Mouse (Mus musculus): Measurements from ENCODE around the gene Rbm8a2. TPM values are rescaled to one million over a fixed set of nuclear protein-coding genes. Genes with fewer than 3 reads are reported as not detected.
A peak's percentile ranks its signal among the peaks of the same experiment; 100 is the strongest.

Gene Rbm8a2
- polyA plus RNA-seq, 1 experiment = 0.19 TPM

- Histone ChIP-seq H3K27ac (ENCODE audit: insufficient read depth, low read length) (no peak overlapping the region), H3K4me3 (ENCODE audit: insufficient read depth, low read length) (no peak overlapping the region), H3K4me1 (ENCODE audit: control insufficient read depth, insufficient read depth, low read length) (no peaks in the 10 kb centered on the region)
- TF ChIP-seq POLR2A (IDR thresholded peaks at IDR 0.05; ENCODE audit: extremely low read depth, insufficient read depth, low read length) = no peak
- no peak for TF ChIP-seq CTCF (IDR thresholded peaks at IDR 0.05; ENCODE audit: extremely low read depth, insufficient read depth, low read length)
These were observed 40.2 kb downstream of the Rbm8a2 start for GRCm38 (mm10) chr1:175938731-175939130.

- Histone ChIP-seq H3K4me3 (ENCODE audit: insufficient read depth, low read length) (no peak overlapping the region), H3K27ac (ENCODE audit: insufficient read depth, low read length) (no peak overlapping the region), H3K4me1 (ENCODE audit: control insufficient read depth, insufficient read depth, low read length) (no peaks in the 10 kb centered on the region)
- no peak for TF ChIP-seq POLR2A (IDR thresholded peaks at IDR 0.05; ENCODE audit: extremely low read depth, insufficient read depth, low read length)
- peak; percentile 84 for TF ChIP-seq CTCF (IDR thresholded peaks at IDR 0.05; ENCODE audit: extremely low read depth, insufficient read depth, low read length)
These were observed 42.6 kb downstream of the Rbm8a2 start for GRCm38 (mm10) chr1:175936282-175936737.

- no peak overlapping the region for H3K27ac ChIP-seq (ENCODE audit: insufficient read depth, low read length)
- no peak for TF ChIP-seq CTCF (IDR thresholded peaks at IDR 0.05; ENCODE audit: extremely low read depth, insufficient read depth, low read length)
- TF ChIP-seq POLR2A (IDR thresholded peaks at IDR 0.05; ENCODE audit: extremely low read depth, insufficient read depth, low read length) = no peak
- no peaks in the 10 kb centered on the region for H3K4me1 ChIP-seq (ENCODE audit: control insufficient read depth, insufficient read depth, low read length)
- H3K4me3 ChIP-seq (ENCODE audit: insufficient read depth, low read length) = no peak overlapping the region
These were observed 47.5 kb downstream of the Rbm8a2 start for GRCm38 (mm10) chr1:175931391-175931790.

Other genes starting within 250 kb of the Rbm8a2 start
- gene Exo1, start 98.5 kb downstream of the Rbm8a2 start, polyA plus RNA-seq (2012; rRNA removed) = 0.28 and 0.61 TPM in 2 replicates
- gene Gm38100, start 58.8 kb downstream of the Rbm8a2 start, polyA plus RNA-seq (2012; rRNA removed) = 0.08 TPM in 1 of 2 replicates, not detected in the other

Measured in cortical plate, adult 2 months (tissue).